Mouse (Mus musculus): ENCODE results near the gene Atp10a. TPM values are rescaled to one million over a fixed set of nuclear protein-coding genes. Genes with fewer than 3 reads are reported as not detected.

Gene Atp10a
- polyA plus RNA-seq, 1 experiment from 2014 or later = 4.1 TPM

GRCm38 (mm10) chr7:58719218-58719938, 63.4 kb downstream of the Atp10a start:
- Histone ChIP-seq H3K9me3 (replicated peaks) (no peaks in the 10 kb centered on the region), H3K27me3 (no peaks in the 10 kb centered on the region), H3K4me2 (no peak overlapping the region), H3K9ac (no peak overlapping the region), H3K4me3 (replicated peaks) (no peak overlapping the region), H3K36me3 (no peaks in the 10 kb centered on the region), H3K4me1 (0 out of 2 replicates have a peak, but pooled peaks cover 7% of the 10 kb centered on the region), H3K27ac (no peak overlapping the region)
- ATAC-seq (replicated peaks; ENCODE audit: low FRiP score) = no peak
- 61% methylated on average over 4 of the region's 4 CpGs for WGBS

- no peak for ATAC-seq (replicated peaks; ENCODE audit: low FRiP score)
- 85% methylated on average over 1 of the region's 1 CpGs for WGBS
Measured at GRCm38 (mm10) chr7:58722250-58722649, 66.3 kb downstream of the Atp10a start.

GRCm38 (mm10) chr7:58730201-58730600, 74.2 kb downstream of the Atp10a start:
- no peak overlapping the region for H3K4me3 ChIP-seq (replicated peaks)
- H3K27ac ChIP-seq = peak overlapping the region; percentile 43; the same call in 1 of the 2 replicates
- H3K27me3 ChIP-seq = no peaks in the 10 kb centered on the region
- 24% methylated on average over 8 of the region's 8 CpGs for WGBS
- peak; percentile 68 for ATAC-seq (replicated peaks; ENCODE audit: low FRiP score)
- no peak overlapping the region for H3K9ac ChIP-seq
- H3K9me3 ChIP-seq (replicated peaks) = no peaks in the 10 kb centered on the region
- peaks cover 14% of the 10 kb centered on the region; the same call in 1 of the 2 replicates for H3K4me1 ChIP-seq
- H3K36me3 ChIP-seq = no peaks in the 10 kb centered on the region
- no peak overlapping the region for H3K4me2 ChIP-seq

More at GRCm38 (mm10) chr7:58722250-58722649, 66.3 kb downstream of the Atp10a start:
- H3K36me3 ChIP-seq = no peaks in the 10 kb centered on the region
- H3K9me3 ChIP-seq (replicated peaks) = no peaks in the 10 kb centered on the region
- H3K9ac ChIP-seq = no peak overlapping the region
- H3K4me3 ChIP-seq (replicated peaks) = no peak overlapping the region
- no peak overlapping the region for H3K27ac ChIP-seq
- H3K4me1 ChIP-seq = 0 out of 2 replicates have a peak, but pooled peaks cover 4% of the 10 kb centered on the region
- no peak overlapping the region for H3K4me2 ChIP-seq
- H3K27me3 ChIP-seq = no peaks in the 10 kb centered on the region

- Histone ChIP-seq H3K36me3 (no peaks in the 10 kb centered on the region), H3K4me3 (replicated peaks) (no peak overlapping the region), H3K9ac (no peak overlapping the region), H3K4me1 (peaks cover 14% of the 10 kb centered on the region; the same call in 1 of the 2 replicates), H3K27me3 (no peaks in the 10 kb centered on the region), H3K9me3 (replicated peaks) (no peaks in the 10 kb centered on the region), H3K4me2 (no peak overlapping the region), H3K27ac (peak overlapping the region; percentile 14; the same call in 1 of the 2 replicates)
- WGBS = 85% methylated on average over 1 of the region's 1 CpGs
- ATAC-seq (replicated peaks; ENCODE audit: low FRiP score) = no peak
Measured at GRCm38 (mm10) chr7:58730831-58731230, 74.9 kb downstream of the Atp10a start.

GRCm38 (mm10) chr7:58732406-58732805, 76.4 kb downstream of the Atp10a start:
- Histone ChIP-seq H3K27me3 (no peaks in the 10 kb centered on the region), H3K36me3 (no peaks in the 10 kb centered on the region), H3K27ac (no peak overlapping the region), H3K4me1 (peaks cover 14% of the 10 kb centered on the region; the same call in 1 of the 2 replicates), H3K4me3 (replicated peaks) (no peak overlapping the region), H3K9ac (no peak overlapping the region), H3K4me2 (no peak overlapping the region), H3K9me3 (replicated peaks) (no peaks in the 10 kb centered on the region)
- 43% methylated on average over 6 of the region's 6 CpGs for WGBS
- ATAC-seq (replicated peaks; ENCODE audit: low FRiP score) = no peak

GRCm38 (mm10) chr7:58733490-58733901, 77.5 kb downstream of the Atp10a start:
- Histone ChIP-seq H3K9me3 (replicated peaks) (no peaks in the 10 kb centered on the region), H3K9ac (no peak overlapping the region), H3K4me1 (peaks cover 14% of the 10 kb centered on the region; the same call in 1 of the 2 replicates), H3K4me2 (no peak overlapping the region), H3K4me3 (replicated peaks) (no peak overlapping the region), H3K27ac (peak overlapping the region; percentile 41; the same call in 1 of the 2 replicates), H3K27me3 (no peaks in the 10 kb centered on the region), H3K36me3 (no peaks in the 10 kb centered on the region)
- no peak for ATAC-seq (replicated peaks; ENCODE audit: low FRiP score)
- 51% methylated on average over 6 of the region's 6 CpGs for WGBS

GRCm38 (mm10) chr7:58736841-58737547, 81.0 kb downstream of the Atp10a start:
- H3K36me3 ChIP-seq = no peaks in the 10 kb centered on the region
- no peaks in the 10 kb centered on the region for H3K27me3 ChIP-seq
- no peak overlapping the region for H3K4me3 ChIP-seq (replicated peaks)
- H3K9ac ChIP-seq = no peak overlapping the region
- no peaks in the 10 kb centered on the region for H3K9me3 ChIP-seq (replicated peaks)
- WGBS = 29% methylated on average over 3 of the region's 3 CpGs
- no peak overlapping the region for H3K4me2 ChIP-seq
- ATAC-seq (replicated peaks; ENCODE audit: low FRiP score) = peak; percentile 95
- H3K27ac ChIP-seq = peak overlapping the region; percentile 78
- H3K4me1 ChIP-seq = peaks cover 11% of the 10 kb centered on the region; the same call in 1 of the 2 replicates

- no peak overlapping the region for H3K9ac ChIP-seq
- no peak overlapping the region for H3K27ac ChIP-seq
- no peak overlapping the region for H3K4me3 ChIP-seq (replicated peaks)
- H3K36me3 ChIP-seq = no peaks in the 10 kb centered on the region
- H3K4me1 ChIP-seq = peaks cover 4% of the 10 kb centered on the region; the same call in 1 of the 2 replicates
- WGBS = 93% methylated on average over 13 of the region's 13 CpGs
- no peaks in the 10 kb centered on the region for H3K9me3 ChIP-seq (replicated peaks)
- no peak overlapping the region for H3K4me2 ChIP-seq
- no peaks in the 10 kb centered on the region for H3K27me3 ChIP-seq
- ATAC-seq (replicated peaks; ENCODE audit: low FRiP score) = no peak
Measured at GRCm38 (mm10) chr7:58740196-58740595, 84.2 kb downstream of the Atp10a start.

GRCm38 (mm10) chr7:58740842-58741241, 84.9 kb downstream of the Atp10a start:
- Histone ChIP-seq H3K4me2 (no peak overlapping the region), H3K36me3 (no peaks in the 10 kb centered on the region), H3K27ac (no peak overlapping the region), H3K9me3 (replicated peaks) (no peaks in the 10 kb centered on the region), H3K9ac (no peak overlapping the region), H3K27me3 (no peaks in the 10 kb centered on the region), H3K4me3 (replicated peaks) (no peak overlapping the region), H3K4me1 (peaks cover 4% of the 10 kb centered on the region; the same call in 1 of the 2 replicates)
- ATAC-seq (replicated peaks; ENCODE audit: low FRiP score) = no peak
- WGBS = 88% methylated on average over 4 of the region's 4 CpGs

GRCm38 (mm10) chr7:58742009-58742408, 86.0 kb downstream of the Atp10a start:
- Histone ChIP-seq H3K9ac (no peak overlapping the region), H3K4me3 (replicated peaks) (no peak overlapping the region), H3K9me3 (replicated peaks) (no peaks in the 10 kb centered on the region), H3K27me3 (no peaks in the 10 kb centered on the region), H3K27ac (no peak overlapping the region), H3K36me3 (no peaks in the 10 kb centered on the region), H3K4me2 (no peak overlapping the region), H3K4me1 (peaks cover 6% of the 10 kb centered on the region; the same call in 1 of the 2 replicates)
- no peak for ATAC-seq (replicated peaks; ENCODE audit: low FRiP score)
- WGBS = 85% methylated on average over 4 of the region's 4 CpGs

GRCm38 (mm10) chr7:58742648-58743047, 86.7 kb downstream of the Atp10a start:
- H3K9ac ChIP-seq = no peak overlapping the region
- no peak overlapping the region for H3K4me2 ChIP-seq
- no peak for ATAC-seq (replicated peaks; ENCODE audit: low FRiP score)
- no peaks in the 10 kb centered on the region for H3K36me3 ChIP-seq
- no peaks in the 10 kb centered on the region for H3K9me3 ChIP-seq (replicated peaks)
- H3K27ac ChIP-seq = no peak overlapping the region
- H3K27me3 ChIP-seq = no peaks in the 10 kb centered on the region
- peaks cover 6% of the 10 kb centered on the region; the same call in 1 of the 2 replicates for H3K4me1 ChIP-seq
- 82% methylated on average over 1 of the region's 1 CpGs for WGBS
- no peak overlapping the region for H3K4me3 ChIP-seq (replicated peaks)
